Mouse (Mus musculus) ES-Bruce4 (cell line): Measurements from ENCODE around the gene Tatdn3.

ENCODE experiments used
- EP300 ChIP-seq: IDR thresholded peaks from 2 replicates; pipeline ENCODE4 v1.6.1; 2011; ENCODE audit warnings: low read depth, low read length; ENCODE audit not compliant: insufficient read depth
- POLR2A ChIP-seq: IDR thresholded peaks from one replicate; pipeline ENCODE4 v1.8.1; 2011; ENCODE audit warnings: low read length; ENCODE audit not compliant: insufficient read depth

DNA sequence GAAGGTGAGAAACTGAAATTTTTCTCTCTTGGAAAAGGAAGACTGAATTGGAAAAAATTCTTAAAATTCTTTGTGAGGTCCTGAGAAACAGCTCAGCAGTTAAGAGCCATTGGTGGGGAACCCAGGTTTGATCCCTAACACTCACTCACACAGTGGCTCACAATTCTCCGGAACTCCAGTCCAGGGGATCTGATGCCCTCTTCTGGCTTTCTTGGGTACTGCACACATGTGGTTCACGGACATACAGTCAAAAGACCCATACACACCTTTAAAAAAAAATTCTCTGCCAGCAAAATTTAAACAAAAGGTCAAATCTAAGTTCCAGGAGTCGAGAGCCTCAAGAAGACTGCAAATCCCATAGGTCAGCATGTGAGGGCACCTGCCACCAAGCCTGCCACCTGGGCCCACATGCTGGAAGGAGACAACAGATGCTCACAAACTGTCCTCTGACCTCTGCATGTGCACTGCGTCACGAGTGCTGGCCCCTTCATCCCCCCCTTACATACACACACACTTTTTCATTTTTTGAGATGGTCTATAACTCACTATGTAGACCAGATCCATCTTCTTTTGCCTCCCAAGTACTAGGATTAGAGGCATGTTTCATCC, 22.3 kb upstream of the Tatdn3 start:
- TF ChIP-seq EP300: no peak
- TF ChIP-seq POLR2A: no peak
